Mouse (Mus musculus) c-Kit-negative CD71-positive TER-119-positive erythroid progenitor cells, embryonic 14.5 days (primary cell): ENCODE results near the gene Trmt112.
"Not testable (repeated sequence)": the region's sequence is repeated elsewhere in the genome, so short reads cannot be mapped to it uniquely, and the experiment has no call there.

ENCODE experiments used
- DNase-seq: peaks from one replicate; pipeline ENCODE4 v3.0.0-alpha.2; 2013; ENCODE audit warnings: low read depth, low spot score

The Trmt112 gene

DNA sequence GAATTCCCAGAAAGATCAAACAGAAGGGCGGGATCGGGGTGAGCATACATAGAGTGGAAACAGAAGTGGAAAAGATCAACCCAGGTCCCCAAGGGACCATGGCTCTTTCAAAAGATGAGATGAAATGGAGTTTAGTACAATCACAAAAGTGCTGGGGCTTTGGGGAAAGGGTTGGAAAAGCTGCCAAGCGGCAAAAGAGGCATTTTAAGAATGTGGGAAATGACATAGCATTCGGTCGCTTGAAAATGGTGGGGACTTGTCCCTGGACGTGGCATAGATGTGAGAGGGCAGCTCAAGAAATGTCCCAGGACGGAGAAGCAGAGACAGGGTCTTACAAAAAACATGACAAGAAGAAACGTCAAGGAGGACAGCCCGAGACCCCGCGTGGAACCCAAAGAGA is 477 bp upstream of the Trmt112 start:
- no peak for DNase-seq

DNA sequence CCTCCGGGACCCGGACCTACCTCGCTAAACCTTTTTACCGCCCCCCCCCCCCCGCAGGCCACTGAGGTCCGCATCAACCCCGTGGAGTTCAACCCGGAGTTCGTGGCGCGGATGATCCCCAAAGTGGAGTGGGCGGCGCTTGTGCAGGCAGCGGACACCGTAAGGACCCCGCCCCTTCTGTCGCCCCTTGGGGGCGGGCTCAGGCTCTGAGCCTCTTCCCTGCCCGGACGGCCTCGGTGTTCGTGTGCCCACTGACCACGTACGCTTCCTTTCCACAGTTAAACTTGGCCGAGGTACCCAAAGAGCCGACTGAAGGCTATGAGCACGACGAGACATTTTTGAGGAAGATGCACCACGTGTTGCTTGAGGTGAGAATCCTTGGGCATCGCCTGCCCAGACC is 808 bp downstream of the Trmt112 start:
- DNase-seq, result not testable (repeated sequence)

DNA sequence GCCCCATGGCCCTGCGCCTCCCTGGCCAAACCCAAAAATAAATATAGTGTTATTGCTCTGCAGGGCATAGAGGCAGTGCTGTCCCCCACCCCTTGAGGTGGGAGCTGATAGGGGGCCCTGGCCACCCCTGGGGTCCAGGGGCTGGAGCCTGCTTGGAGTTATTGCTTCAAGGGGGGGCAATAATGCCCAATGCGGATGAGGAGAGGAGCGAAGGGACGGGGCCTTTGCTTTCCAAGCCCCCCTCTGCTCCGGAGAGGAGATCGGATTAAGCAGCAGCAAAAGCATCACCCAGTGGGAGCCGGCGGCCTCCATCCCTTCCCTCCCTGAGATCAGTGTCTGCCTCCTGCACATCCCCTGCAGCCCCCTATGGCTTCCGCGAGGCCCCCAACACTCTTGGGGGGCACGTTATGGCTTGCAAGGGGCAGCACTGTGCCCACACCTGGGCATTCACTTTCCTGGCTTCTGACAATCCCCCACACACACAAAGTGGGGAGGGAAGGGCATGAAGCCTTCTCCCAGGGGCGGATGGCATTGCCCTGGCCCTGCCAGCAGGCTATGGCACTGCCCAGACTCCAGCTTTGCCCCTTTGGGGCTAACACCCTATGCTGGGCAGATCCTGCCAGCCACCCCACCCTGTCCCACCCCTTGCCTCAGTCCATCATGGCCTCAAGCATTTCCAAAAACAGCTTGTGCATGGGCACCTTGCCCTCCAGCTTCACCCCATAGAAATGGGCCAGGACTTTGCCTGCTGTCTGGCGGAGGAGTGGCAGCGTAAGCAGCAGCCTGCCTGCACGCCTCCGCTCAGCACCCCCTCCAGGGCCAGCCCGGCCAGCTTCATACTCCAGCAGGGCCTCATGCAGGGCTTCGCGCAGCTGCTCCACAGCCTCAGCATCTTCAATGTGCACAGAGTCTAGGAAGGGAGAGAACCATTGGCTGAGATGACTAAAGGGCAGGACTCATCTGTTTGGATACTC is 1.9 kb downstream of the Trmt112 start:
- DNase-seq, result no peak

DNA sequence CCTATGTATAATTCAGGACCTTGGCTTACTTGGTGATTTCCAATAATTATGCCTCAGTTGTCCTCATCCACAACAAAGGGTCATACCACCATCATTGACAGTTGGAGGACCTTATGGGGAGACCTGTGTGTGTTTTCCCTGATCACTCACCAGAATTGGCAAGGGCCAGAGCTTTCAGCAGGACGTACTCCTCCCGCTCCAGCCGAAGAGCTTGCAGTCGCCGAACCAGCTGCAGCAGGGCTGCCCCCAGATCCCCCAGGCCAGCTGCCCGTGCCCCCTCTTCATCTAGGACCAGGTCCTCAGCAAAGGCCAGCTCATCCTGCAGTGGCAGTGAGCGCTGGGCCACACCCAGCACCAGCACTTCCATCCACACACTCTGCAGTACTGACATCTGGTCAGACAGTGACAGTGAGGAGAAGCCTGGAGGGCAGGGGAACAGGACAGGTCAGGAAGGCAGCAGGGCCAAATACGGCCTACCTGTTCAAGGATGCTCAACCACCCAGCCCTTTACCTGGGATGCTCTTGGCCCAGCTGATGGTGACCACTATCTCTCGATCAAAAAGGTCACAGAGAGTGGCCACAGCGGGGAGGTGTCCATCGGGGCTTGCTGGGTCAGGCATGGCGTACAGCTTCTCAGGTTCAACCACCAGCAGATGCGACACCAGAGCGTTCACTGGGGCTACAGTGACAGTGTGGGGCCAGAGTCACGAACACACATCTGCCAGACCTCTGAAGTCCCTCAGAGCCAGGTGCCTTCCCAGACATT is 2.9 kb downstream of the Trmt112 start:
- no peak for DNase-seq

DNA sequence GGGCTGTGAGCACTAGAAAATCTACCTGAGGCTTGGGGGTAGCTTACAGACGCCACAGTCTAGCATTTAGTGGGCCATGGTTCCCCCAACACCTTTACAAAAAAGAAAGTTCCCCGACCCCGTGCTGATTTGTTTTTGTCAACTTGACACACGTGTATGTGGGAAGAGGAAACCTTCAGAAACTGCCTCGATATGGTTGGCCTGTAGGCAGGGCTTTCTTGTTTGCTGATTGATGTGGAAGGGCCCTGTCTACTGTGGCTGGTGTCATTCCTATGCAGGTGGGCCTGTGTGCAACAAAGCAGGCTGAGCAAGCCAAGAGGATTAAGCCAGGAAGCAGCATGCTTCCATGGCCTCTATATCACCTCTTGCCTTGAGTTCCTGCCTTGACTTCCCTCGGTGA is 3.5 kb downstream of the Trmt112 start:
- DNase-seq, result no peak

DNA sequence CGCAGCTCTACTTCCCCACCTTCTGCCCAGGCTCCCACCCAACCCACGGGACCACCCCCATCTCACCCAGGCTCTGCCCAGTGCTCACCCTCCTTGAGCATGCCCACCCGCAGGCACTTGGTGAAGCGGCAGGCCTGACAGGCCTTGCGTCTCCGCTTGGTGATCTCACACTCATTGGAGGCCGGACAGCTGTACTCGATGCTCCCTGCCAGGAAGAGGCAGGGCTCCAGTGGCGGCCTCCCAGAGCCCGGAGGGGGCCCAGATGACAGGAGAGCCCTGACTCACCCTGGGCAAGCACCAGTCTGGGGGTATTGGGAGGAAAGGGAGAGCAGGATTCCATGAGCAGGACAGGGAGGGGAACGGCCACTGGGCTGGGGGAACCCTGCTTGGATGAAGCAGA is 4.5 kb downstream of the Trmt112 start:
- no peak for DNase-seq

DNA sequence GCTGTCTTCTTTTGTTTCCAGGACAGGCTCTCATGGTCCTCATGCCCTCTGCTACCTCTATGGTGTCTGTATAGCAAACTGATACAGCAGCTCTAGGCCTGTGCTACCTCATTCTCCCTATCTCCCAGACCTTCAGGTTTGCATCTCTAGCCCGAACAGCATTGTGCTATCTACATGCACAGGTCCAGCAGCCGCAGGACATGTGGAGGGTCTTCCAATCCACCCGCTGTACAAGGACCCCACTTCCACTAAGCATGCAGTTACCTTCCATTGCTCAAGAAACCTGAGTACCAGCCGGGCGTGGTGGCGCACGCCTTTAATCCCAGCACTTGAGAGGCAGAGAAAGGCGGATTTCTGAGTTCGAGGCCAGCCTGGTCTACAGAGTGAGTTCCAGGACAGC is 5.0 kb downstream of the Trmt112 start:
- no peak for DNase-seq

DNA sequence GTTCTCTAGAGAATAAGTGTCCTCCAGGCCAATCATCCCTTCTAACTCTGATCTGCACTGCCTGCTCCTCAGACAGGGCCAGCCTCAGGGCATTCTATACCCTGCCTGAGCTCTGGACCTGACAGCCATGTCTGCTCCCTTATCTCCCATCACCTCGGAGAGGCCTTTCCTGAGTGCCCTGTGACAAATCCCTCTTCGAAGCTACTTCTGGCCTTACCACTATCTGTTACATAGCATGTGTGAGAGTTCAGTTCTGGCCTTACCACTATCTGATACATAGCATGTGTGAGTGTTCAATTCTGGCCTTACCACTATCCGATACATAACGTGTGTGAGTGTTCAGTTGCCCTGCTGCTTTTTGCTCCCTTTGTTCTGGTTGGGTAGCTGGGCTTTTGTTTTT is 5.8 kb downstream of the Trmt112 start:
- DNase-seq, result no peak

DNA sequence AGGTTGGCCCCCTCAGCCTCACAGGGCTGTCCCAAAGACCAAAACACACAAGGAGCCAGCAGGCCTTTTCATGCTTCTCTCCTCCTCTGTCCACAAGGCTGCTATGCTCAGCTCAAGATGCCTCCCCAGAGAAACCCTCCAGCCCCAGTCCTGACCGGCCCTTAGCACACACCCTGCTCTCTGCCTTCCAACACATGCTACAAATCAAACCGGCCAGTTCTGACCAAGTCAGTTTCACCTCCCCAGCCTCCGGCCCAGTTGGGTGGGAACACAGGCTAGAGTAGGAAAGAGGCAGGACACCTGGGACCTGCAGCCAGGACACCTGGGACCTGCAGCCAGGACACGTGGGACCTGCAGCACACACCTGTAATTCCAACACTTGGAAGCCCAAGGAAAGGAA is 7.0 kb downstream of the Trmt112 start:
- DNase-seq, result no peak

DNA sequence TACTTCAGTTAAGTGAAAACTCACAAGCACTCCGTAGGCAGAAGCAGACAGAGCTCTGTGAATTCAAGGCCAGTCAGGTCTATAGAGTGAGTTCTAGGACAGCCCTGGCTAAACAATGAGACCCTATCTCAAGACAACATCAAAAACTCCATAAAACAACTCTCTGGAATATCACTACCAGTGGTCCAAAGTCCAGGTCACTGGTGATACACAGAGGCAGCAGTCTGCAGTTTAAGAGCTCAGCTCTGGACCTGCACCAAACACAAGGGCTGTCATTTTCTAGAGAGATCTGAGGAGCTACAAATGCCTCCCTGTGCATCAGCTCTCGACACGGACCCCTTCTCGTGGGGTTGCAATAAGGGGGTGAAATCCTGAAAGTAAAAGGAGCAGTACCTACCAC is 8.8 kb downstream of the Trmt112 start:
- no peak for DNase-seq

DNA sequence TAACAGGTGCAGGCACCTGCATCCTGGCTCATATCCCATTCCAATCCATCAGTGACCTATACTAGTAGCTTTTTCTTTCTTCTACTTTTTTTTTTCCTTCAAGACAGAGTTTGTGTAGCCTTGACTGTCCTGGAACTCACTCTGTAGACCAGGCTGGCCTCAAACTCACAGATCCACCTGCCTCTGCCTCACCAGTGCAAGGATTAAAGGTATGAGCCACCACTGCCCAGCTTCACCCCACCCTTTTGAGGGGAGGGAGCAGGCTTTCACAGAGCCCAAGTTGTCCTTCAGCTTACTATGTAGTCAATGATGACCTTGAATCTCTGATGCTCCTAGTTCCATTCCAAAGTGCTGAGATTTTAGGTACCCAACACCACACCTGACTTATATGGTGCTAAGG is 9.9 kb downstream of the Trmt112 start:
- no peak for DNase-seq

DNA sequence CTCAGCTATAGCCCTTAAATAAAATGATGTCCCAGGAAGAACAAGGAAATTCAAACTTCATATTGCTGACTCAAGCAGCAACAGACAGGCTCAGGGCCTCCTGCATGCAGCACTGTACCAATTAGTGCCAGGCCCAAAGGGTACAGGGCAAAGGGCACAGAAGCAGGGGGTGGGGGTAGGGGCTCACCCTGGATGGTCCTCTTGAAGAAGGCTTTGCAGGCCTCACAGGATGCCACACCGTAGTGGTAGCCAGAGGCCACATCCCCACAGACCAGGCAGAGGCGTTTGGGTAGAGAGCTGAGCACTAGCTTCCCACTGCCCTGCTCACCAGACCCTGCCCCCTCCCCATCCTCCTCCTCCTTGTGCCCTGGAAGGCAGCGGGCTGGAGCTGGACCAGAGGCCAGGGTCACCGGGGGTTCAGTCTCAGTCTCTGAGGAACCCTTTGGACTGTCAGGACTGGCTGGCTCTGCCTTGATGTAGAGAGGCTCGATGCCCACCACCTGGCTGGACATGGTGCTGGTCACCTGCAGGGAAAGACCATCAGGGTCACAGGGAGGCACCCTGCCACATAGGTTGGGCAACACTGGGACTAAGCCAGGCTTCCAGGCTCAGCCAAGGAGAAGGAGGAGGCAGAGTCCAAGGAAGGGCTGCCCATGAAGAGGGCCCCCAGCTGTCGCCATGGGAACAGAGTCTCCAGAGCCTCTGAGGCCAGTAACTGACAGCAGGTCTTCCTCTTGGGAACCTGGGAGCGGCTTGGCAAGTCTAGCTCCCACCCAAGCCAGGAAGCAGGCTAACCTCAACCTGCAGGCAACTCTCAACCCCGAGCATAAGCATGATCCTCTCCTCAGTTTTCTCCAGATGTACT is 10.6 kb downstream of the Trmt112 start:
- DNase-seq, result no peak

DNA sequence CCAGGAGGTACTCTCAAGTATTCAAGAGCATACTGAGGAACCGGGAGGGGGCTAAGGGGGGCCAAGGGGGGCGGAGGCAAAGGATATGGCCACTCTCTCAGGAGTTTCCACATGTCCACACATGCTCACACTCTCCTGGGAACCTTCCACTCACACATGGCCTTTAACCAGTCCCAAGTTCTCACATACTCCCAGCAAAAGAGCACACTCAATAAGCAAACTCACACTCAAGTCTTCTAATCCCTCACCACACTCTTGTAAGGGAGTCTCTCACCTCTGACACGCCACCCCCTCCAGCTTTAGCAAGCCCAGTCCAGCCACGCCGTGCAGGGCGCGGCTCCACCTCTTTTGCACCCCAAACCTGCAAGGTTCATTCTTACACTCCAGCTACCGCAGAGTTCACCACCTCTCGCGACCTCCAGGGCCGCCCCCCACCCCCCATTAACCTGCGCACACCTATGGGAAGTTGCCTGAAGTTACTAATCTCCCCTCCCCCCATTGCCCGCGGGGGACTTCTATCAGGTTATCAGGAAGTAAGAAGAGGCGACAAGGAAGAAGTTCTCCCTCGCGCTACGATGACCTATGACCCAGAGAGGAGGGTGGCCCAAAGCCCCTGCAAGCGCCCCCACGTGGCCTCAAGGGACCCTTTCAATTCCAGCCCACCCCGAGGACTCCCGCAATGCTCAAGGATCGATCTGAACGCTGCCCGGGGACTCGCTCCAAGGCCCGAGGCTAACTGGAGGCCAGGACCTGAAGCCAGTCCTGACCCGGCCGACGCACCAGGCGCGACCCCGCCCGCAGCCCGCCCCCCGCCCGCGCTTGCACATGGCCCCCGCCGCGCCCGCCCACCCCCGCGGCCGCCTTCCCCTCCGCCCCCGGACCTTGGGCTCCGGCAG is 11.5 kb downstream of the Trmt112 start:
- DNase-seq, result no peak

DNA sequence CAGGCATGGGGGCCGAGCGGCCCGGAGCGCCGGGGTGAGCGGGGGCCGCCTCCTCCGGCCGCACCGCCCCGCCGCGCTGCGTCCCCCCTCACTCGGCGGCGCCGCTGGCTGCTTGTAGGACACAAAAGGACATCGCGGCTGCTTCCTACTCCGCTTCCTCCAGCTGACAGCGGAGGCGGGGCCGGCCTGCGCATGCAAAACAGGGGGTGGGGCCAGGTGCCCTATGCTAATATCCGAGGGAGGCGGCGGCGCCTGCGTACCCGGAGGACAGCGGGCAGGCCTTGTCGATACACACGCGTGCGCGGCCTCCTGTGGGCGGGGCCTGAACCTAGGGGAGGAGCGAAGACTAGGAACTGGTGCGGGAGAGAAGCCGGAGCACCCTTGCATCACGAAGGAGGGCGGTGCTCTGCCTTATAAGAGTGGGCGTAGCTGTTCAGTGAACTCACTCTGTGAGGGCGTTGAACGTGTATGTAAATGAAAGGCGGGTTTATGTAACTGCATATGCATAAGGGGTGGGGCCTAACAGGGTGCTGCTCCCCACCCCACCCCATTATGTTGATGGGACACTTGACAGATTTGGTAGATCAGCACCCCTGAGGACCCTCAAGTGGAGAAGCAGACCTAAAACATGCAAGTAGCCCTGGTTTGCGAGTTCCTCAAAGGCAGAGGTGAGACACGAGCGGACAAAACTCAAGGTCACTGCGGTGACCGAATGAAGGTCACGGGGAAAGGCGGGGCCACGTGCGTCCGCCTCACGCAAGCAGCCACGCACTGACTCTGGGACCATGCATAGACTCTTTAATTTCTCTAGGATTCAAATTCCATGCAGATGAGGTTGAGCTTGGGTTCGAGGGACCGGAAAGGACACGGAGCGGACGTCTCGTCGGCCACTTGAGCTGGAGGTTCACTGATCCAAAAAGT is 12.4 kb downstream of the Trmt112 start, which contains the start of gene Esrra:
Gene Esrra, minus strand, starts transcription at position 167 of the 921 bp plus-strand sequence.
- peak; percentile 99 for DNase-seq

DNA sequence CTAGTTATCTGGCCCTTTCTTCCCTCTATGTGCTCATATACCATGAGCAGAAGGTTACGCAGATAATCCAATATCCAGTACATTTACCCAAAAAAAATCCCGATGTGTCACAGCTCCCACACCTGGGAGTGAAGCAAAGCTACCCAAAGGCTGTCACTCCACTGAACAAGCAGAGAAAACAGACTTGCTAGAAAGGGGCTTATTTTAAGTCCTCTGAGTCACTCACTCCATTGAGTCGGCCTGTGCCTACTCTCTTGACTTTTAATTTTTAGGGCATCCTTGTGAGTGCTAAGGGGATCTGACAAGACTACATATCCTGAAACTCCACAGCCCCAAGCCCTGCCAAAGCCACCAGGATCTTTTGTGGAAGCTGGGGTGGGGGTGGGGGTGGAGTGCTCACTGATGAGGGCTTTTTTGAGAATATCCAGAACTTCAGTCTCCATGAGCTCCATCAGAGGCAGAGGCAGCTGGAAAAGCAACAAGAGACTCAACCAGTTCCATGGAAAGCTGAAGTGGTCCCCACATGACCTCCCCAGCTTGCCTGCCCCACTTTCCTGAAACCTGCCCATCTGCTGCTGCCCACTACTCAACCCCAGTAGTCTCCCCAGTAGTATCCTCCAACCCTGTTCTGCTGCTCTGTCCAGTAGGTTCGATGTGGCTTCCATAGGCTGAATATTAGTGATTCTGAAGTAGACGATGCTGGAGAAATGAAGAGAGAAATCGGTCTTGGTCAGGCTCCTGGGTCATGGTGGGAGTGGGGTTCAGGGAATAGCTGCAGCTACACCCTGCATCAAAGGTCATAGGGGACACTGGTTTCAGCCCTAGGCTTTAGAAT is 13.6 kb downstream of the Trmt112 start:
- no peak for DNase-seq

DNA sequence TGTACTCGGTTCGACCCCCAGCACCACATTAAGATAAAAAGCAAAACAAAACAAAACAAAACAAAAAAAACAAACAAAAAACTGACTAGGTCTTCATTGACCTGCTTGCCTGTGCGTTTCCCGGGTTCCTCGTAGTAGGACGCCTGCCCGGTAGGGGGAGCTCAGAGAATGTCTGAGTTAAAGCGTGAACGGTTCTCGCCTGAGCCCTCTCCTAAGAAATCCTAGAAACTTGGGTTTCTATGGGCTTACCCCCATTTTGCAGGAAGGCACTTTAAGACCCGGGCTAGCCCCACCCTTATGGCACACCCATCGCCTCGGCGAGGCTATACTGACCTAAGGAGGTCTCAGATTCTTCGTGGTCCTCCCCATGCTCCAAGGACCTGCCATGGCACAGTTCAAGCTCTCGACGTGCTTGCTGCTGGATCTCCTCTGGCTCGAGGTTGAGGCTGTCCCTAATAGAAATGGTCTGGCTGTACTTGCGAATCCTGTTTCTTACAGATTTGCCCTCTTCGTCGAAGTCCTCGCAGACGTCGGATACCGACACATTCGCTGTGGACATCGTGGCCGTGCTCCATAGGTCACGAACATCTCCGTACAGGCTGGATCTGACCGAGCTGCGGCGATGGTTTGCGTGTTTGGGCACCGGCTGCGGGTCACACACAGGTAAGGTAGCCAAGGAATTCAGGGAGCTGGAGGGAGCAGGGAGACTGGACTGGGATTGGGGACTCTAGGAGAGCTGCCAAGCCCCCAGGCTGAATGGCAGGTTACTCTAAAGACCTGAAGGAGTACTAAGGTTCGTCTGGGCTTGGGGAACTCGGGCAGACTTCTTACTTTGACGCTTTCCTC is 15.2 kb downstream of the Trmt112 start:
- no peak for DNase-seq

DNA sequence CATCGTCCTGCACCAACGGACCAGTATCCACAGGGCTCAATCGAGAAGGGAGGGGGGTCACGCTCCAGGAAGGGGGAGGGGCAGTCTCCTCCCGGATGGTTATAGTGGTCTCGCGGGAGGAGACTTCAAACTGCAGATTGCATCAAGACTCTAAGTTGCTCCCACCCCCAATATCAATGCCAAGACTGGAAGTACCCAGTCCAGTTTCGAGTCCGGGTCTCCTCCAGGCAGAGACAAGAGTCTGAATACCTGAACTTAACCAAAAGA is 15.7 kb downstream of the Trmt112 start, which contains the start of gene Catsperz:
Gene Catsperz, minus strand, starts transcription at position 74 of the 267 bp plus-strand sequence.
- DNase-seq, result no peak
